19 mouse cellular contexts compared by ENCODE assay signal in genomic region chr5:23114249-23114648, GRCm38 (mm10).
"Had no signal": no experiment of that assay in that cellular context is flagged by ENCODE, and none has a peak within 500 bp of the region (broad histone marks: within the 10 kb centered on the region; RNA-seq: fewer than 3 reads in every experiment).

No protein-coding gene starts in this region.

- H3K27ac ChIP-seq: liver, embryonic 14.5 days; midbrain, embryonic 13.5 days; midbrain, embryonic 15.5 days; neural tube, embryonic 13.5 days; neural tube, embryonic 15.5 days; stomach, embryonic 15.5 days; stomach, postnatal 0 days had no signal

- H3K9ac ChIP-seq: liver, embryonic 14.5 days; lung, embryonic 14.5 days; midbrain, embryonic 13.5 days; midbrain, embryonic 15.5 days; neural tube, embryonic 13.5 days; neural tube, embryonic 15.5 days; stomach, embryonic 15.5 days had no signal

- ATAC-seq: midbrain, embryonic 13.5 days; midbrain, embryonic 15.5 days had no signal

- H3K4me1 ChIP-seq: megakaryocyte, embryonic 14.5 days; midbrain, embryonic 13.5 days; midbrain, embryonic 15.5 days; neural tube, embryonic 13.5 days; neural tube, embryonic 15.5 days; stomach, embryonic 15.5 days had no signal

- DNase-seq: lung, adult 18-20 months; lung, embryonic 14.5 days; lung, postnatal 4 days; retina, postnatal 1 day; right cerebral cortex, adult 18-20 months; right cerebral cortex, postnatal 14 days; thymus, adult 2 months; thymus, postnatal 25 days; thymus, postnatal 4 days had no signal

- H3K4me2 ChIP-seq: lung, embryonic 14.5 days; midbrain, embryonic 11.5 days; midbrain, embryonic 13.5 days; midbrain, embryonic 15.5 days; neural tube, embryonic 13.5 days; neural tube, embryonic 15.5 days; stomach, embryonic 15.5 days had no signal

- H3K9me3 ChIP-seq: megakaryocyte, embryonic 14.5 days; midbrain, embryonic 13.5 days; midbrain, embryonic 15.5 days; neural tube, embryonic 13.5 days; neural tube, embryonic 15.5 days; stomach, embryonic 15.5 days had no signal

- H3K36me3 ChIP-seq: midbrain, embryonic 13.5 days; midbrain, embryonic 15.5 days; neural tube, embryonic 13.5 days; neural tube, embryonic 15.5 days; stomach, embryonic 15.5 days had no signal

- H3K4me3 ChIP-seq: megakaryocyte, embryonic 14.5 days; midbrain, embryonic 13.5 days; midbrain, embryonic 15.5 days; myocyte; neural tube, embryonic 13.5 days; neural tube, embryonic 15.5 days; stomach, embryonic 15.5 days had no signal

- H3K27me3 ChIP-seq: megakaryocyte, embryonic 14.5 days; midbrain, embryonic 13.5 days; midbrain, embryonic 15.5 days; neural tube, embryonic 13.5 days; neural tube, embryonic 15.5 days; stomach, embryonic 15.5 days had no signal
